Mouse (Mus musculus): ENCODE measurements around the gene Dab1. TPM values are rescaled to one million over a fixed set of nuclear protein-coding genes. Genes with fewer than 3 reads are reported as not detected.

Dab1 gene
- polyA plus RNA-seq, 1 experiment, result not detected

DNA sequence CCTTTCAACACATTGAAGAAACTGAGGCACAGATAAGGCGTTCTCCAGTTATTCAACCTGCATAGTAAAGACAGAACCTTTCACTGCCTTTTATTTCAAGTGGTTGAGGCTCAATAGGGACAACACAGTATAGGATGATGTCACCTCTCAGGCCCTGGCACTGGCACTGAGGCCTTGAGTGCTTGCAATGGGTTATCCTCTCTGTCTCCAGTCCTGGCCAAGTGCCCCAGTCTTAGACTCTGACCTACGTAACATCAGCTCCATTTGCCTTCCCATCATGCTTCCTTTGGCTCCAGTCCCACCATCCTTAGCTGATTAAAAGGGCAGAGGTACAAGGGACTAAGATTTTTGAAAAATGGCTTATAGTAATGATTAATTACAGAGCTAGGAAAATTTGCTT is 220.4 kb downstream of the Dab1 start:
- TF ChIP-seq POLR2A (IDR thresholded peaks at IDR 0.05; ENCODE audit: insufficient read depth, low read depth, low read length) (no peak), CTCF (IDR thresholded peaks at IDR 0.05; ENCODE audit: insufficient read depth, low read depth, low read length) (no peak)
- H3K4me1 ChIP-seq (ENCODE audit: control insufficient read depth, insufficient read depth, low read length), result 0 out of 2 replicates have a peak, but pooled peaks cover 2% of the 10 kb centered on the region
- no peak overlapping the region for H3K27ac ChIP-seq (ENCODE audit: insufficient read depth, low read depth, low read length)
- H3K4me3 ChIP-seq (ENCODE audit: insufficient read depth, low read depth, low read length), result no peak overlapping the region
- WGBS, result 92% methylated on average over 2 of the region's 2 CpGs

DNA sequence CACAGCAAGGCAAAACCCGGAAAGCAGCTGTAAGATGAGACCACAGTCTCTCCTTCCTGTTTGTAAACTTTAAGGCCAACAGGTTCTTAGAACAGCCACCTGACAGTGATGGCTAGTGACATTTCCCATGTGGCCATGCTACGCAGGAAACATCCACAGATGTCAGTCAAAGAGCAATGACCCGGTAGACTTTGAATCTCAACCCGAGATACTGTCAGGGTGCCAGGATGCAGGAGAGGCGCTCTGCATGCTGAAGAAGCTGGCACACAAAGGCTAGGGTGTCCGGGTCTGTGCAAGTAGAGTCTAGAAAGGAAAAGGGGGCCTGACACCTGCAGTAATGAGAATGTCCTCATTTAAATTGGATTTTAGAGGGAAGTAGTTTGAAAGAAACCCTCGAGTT is 222.0 kb downstream of the Dab1 start:
- 0 out of 2 replicates have a peak, but pooled peaks cover 2% of the 10 kb centered on the region for H3K4me1 ChIP-seq (ENCODE audit: control insufficient read depth, insufficient read depth, low read length)
- no peak overlapping the region for H3K27ac ChIP-seq (ENCODE audit: insufficient read depth, low read depth, low read length)
- H3K4me3 ChIP-seq (ENCODE audit: insufficient read depth, low read depth, low read length), result no peak overlapping the region
- 61% methylated on average over 7 of the region's 7 CpGs for WGBS
- TF ChIP-seq POLR2A (IDR thresholded peaks at IDR 0.05; ENCODE audit: insufficient read depth, low read depth, low read length) (no peak), CTCF (IDR thresholded peaks at IDR 0.05; ENCODE audit: insufficient read depth, low read depth, low read length) (no peak)

DNA sequence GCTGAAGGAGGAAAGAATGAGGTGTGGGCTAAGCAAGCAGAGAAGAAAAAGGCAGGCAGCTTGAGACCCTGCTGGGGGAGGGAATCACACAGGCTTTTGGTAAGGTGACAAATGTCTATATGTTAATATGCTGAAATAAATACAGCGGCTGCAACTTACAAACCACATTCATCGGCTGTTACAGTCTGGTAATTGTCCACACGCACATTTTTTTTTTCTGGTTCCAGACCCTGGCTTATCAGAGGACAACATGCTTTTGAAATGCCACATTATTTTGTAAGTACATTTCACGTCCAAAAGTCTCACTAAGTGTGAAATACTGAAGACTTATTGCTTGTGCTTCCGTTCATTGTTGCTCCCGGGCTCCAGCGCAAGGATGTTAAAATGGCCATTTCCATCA is 225.5 kb downstream of the Dab1 start:
- TF ChIP-seq CTCF (IDR thresholded peaks at IDR 0.05; ENCODE audit: insufficient read depth, low read depth, low read length) (no peak), POLR2A (IDR thresholded peaks at IDR 0.05; ENCODE audit: insufficient read depth, low read depth, low read length) (no peak)
- Histone ChIP-seq H3K27ac (ENCODE audit: insufficient read depth, low read depth, low read length) (no peak overlapping the region), H3K4me1 (ENCODE audit: control insufficient read depth, insufficient read depth, low read length) (no peaks in the 10 kb centered on the region), H3K4me3 (ENCODE audit: insufficient read depth, low read depth, low read length) (no peak overlapping the region)
- 88% methylated on average over 7 of the region's 7 CpGs for WGBS

DNA sequence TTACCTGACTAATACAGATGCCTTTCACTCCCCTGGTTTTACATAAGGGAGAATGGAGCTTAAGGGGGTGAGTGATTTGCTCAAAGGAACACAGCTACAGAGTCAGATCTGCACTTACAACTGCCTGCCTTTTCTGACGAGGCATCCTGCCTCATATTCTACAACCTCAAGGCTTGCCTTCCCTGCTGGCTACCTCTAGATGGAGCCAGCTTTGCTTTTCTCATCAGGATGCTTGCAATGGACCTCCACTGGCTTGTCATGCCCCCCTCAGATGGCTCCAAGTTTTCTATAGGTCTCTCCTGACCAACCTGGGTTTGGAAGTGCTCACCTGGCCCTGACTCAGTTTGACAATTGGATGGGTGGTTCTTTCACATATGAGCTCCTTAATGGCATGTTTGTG is 238.0 kb downstream of the Dab1 start:
- no peak overlapping the region for H3K27ac ChIP-seq (ENCODE audit: insufficient read depth, low read depth, low read length)
- no peak overlapping the region for H3K4me3 ChIP-seq (ENCODE audit: insufficient read depth, low read depth, low read length)
- 47% methylated on average over 1 of the region's 1 CpGs for WGBS
- H3K4me1 ChIP-seq (ENCODE audit: control insufficient read depth, insufficient read depth, low read length), result no peaks in the 10 kb centered on the region
- no peak for TF ChIP-seq CTCF (IDR thresholded peaks at IDR 0.05; ENCODE audit: insufficient read depth, low read depth, low read length)
- TF ChIP-seq POLR2A (IDR thresholded peaks at IDR 0.05; ENCODE audit: insufficient read depth, low read depth, low read length), result no peak

DNA sequence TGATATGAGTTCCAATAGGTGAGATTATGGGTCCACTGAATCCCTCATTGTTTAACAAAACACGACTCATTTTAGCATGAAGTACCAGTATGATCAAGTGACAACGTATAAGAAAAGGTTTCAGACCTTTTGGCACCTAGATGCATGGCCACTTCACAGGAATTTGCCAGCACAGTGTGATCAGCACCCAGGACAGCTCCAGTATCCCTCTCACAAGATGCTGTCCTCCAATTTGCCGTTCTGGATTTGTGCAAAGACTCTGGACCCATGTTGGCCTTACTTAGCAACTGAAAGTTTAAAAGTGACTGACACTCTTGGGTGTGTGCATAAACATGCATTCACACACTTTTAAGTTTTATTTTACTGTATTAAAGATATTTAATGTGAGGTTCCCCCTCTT is 256.4 kb downstream of the Dab1 start:
- H3K4me3 ChIP-seq (ENCODE audit: insufficient read depth, low read depth, low read length), result no peak overlapping the region
- 60% methylated on average over 3 of the region's 3 CpGs for WGBS
- peaks cover 2% of the 10 kb centered on the region; the same call in 1 of the 2 replicates for H3K4me1 ChIP-seq (ENCODE audit: control insufficient read depth, insufficient read depth, low read length)
- TF ChIP-seq CTCF (IDR thresholded peaks at IDR 0.05; ENCODE audit: insufficient read depth, low read depth, low read length), result no peak
- no peak for TF ChIP-seq POLR2A (IDR thresholded peaks at IDR 0.05; ENCODE audit: insufficient read depth, low read depth, low read length)
- no peak overlapping the region for H3K27ac ChIP-seq (ENCODE audit: insufficient read depth, low read depth, low read length)

DNA sequence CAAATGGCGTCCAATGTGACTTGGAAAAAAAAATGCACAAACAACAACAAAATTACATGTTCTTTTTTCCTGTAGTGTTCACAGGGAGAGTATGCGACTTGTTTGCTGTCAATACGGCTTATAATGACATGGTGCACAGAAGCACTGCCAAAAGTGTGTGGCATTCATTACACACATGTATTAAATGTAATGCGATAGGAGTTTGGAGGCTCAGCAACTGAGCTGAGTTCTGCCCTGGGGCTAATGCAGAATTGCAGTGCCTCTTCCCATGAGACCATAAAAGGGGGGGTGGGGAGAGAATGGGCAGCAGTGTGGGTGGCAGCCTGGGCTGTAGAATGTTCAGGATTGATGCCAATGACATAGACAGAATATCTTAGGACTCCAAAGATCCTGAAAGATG is 259.7 kb downstream of the Dab1 start:
- WGBS, result 49% methylated on average over 4 of the region's 4 CpGs
- Histone ChIP-seq H3K27ac (ENCODE audit: insufficient read depth, low read depth, low read length) (no peak overlapping the region), H3K4me1 (ENCODE audit: control insufficient read depth, insufficient read depth, low read length) (peaks cover 5% of the 10 kb centered on the region), H3K4me3 (ENCODE audit: insufficient read depth, low read depth, low read length) (no peak overlapping the region)
- TF ChIP-seq POLR2A (IDR thresholded peaks at IDR 0.05; ENCODE audit: insufficient read depth, low read depth, low read length) (no peak), CTCF (IDR thresholded peaks at IDR 0.05; ENCODE audit: insufficient read depth, low read depth, low read length) (no peak)

DNA sequence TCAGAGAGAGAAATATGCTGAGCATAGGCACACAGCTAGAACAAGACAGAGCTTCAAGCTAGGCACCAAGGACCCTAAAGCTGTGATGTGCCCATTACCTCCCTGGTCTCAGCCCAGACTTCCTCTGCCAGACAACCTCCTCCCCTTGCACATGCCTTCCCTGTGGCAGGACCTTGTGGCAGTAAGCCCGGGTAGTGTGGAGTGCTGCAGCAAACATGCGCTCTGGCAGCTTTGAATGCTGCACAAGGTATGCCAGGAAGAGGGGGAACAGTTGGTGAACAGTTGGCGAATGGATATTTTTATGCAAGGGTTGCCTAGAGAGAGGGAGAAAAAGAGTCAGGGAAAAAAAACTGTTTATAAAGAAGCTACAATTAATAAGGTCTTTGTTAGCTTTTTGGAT is 262.5 kb downstream of the Dab1 start:
- no peak for TF ChIP-seq POLR2A (IDR thresholded peaks at IDR 0.05; ENCODE audit: insufficient read depth, low read depth, low read length)
- no peak for TF ChIP-seq CTCF (IDR thresholded peaks at IDR 0.05; ENCODE audit: insufficient read depth, low read depth, low read length)
- no peak overlapping the region for H3K4me3 ChIP-seq (ENCODE audit: insufficient read depth, low read depth, low read length)
- no peak overlapping the region for H3K27ac ChIP-seq (ENCODE audit: insufficient read depth, low read depth, low read length)
- H3K4me1 ChIP-seq (ENCODE audit: control insufficient read depth, insufficient read depth, low read length), result peaks cover 5% of the 10 kb centered on the region
- 47% methylated on average over 3 of the region's 3 CpGs for whole genome bisulfite sequencing

DNA sequence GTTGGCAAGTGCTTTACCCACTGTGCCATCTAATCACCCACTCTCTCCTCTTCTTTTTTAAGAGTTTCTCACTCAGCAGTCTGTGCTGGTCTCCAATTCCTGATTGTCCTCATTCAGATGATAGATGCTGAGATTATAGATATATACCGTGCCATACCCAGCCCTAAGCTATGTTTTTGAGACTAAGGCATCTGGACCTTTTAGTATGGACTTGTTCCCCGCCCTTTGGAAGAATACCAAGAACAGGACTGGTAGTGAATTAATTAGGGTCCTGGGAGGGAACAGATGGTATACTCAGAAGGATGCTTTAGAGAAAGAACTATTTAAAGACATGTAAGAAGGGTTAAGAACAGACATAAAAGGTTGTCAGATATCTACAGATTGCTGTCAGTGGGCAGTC is 268.9 kb downstream of the Dab1 start:
- Histone ChIP-seq H3K4me1 (ENCODE audit: control insufficient read depth, insufficient read depth, low read length) (no peaks in the 10 kb centered on the region; the same call in 1 of the 2 replicates), H3K4me3 (ENCODE audit: insufficient read depth, low read depth, low read length) (no peak overlapping the region), H3K27ac (ENCODE audit: insufficient read depth, low read depth, low read length) (no peak overlapping the region)
- TF ChIP-seq CTCF (IDR thresholded peaks at IDR 0.05; ENCODE audit: insufficient read depth, low read depth, low read length) (no peak), POLR2A (IDR thresholded peaks at IDR 0.05; ENCODE audit: insufficient read depth, low read depth, low read length) (no peak)
- WGBS, result 71% methylated on average over 2 of the region's 2 CpGs

DNA sequence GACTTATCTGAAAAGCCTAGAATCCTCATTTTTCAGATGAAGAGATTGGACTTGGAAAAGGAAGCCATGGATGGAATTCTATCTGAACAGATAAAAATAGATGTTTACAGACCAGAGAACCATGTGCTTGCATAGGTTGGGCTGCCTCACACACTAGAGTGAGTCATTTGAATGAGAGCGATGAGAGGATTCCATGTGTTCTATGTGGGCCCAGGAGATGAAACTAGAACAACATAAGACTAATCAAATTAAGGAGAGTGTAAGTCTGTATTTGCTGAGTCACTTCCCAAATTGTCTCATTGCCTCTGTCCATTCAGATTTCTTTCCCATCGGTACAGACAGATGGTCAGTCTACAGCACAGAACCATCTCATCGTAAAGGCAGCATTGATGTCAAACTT is 270.0 kb downstream of the Dab1 start:
- TF ChIP-seq CTCF (IDR thresholded peaks at IDR 0.05; ENCODE audit: insufficient read depth, low read depth, low read length), result no peak
- TF ChIP-seq POLR2A (IDR thresholded peaks at IDR 0.05; ENCODE audit: insufficient read depth, low read depth, low read length), result no peak
- WGBS, result 76% methylated on average over 3 of the region's 3 CpGs
- H3K27ac ChIP-seq (ENCODE audit: insufficient read depth, low read depth, low read length), result no peak overlapping the region

DNA sequence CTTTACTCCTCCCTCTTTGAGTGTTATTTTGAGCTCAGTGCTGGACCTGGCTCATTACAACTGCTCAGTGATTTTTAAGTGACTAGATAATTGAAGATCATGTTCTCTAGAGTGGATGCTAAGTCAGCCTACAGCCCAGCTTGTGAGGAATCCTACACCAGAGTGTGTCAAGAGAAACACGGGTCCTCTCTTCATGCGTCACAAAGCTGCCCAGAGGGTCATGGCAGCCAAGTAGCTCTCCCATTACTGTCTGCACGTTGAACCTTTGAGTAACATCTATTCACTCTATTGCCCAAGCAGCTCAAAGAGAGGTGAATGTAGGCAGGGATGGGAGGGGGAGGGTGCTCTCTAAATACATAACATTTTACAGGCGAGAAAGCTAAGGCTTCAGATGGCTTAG is 277.6 kb downstream of the Dab1 start:
- H3K4me1 ChIP-seq (ENCODE audit: control insufficient read depth, insufficient read depth, low read length), result peaks cover 4% of the 10 kb centered on the region; the same call in 1 of the 2 replicates
- no peak overlapping the region for H3K4me3 ChIP-seq (ENCODE audit: insufficient read depth, low read depth, low read length)
- TF ChIP-seq POLR2A (IDR thresholded peaks at IDR 0.05; ENCODE audit: insufficient read depth, low read depth, low read length) (no peak), CTCF (IDR thresholded peaks at IDR 0.05; ENCODE audit: insufficient read depth, low read depth, low read length) (no peak)
- 50% methylated on average over 4 of the region's 4 CpGs for WGBS
- peak overlapping the region; percentile 10; the same call in 1 of the 2 replicates for H3K27ac ChIP-seq (ENCODE audit: insufficient read depth, low read depth, low read length)

More for the DNA sequence above, 270.0 kb downstream of the Dab1 start:
- Histone ChIP-seq H3K4me3 (ENCODE audit: insufficient read depth, low read depth, low read length) (no peak overlapping the region), H3K4me1 (ENCODE audit: control insufficient read depth, insufficient read depth, low read length) (no peaks in the 10 kb centered on the region; the same call in 1 of the 2 replicates)

All from olfactory bulb, adult 2 months (tissue).